ENCODE assay signal across 8 mouse cellular contexts in genomic region chr17:80944530-80945198, GRCm38 (mm10). TPM values are rescaled to one million over a fixed set of nuclear protein-coding genes. Genes with fewer than 3 reads are reported as not detected.
DNase-seq lines count a peak whose midpoint lies in the region; ATAC-seq lines count a peak whose summit lies in the region.

TSS of gene Tmem178 (plus strand) at chr17:80944632.

- H3K27me3 ChIP-seq in heart, embryonic 15.5 days: peaks cover 18% of the 10 kb centered on the region
- peaks cover 57% of the 10 kb centered on the region for H3K27me3 ChIP-seq in megakaryocyte, embryonic 14.5 days (replicated peaks)

- no peaks in the 10 kb centered on the region; the same call in 1 of the 2 replicates for H3K4me1 ChIP-seq in heart, embryonic 15.5 days (replicated peaks)
- H3K4me1 ChIP-seq in megakaryocyte, embryonic 14.5 days: peaks cover 19% of the 10 kb centered on the region

- H3K9ac ChIP-seq in heart, embryonic 15.5 days: peak within 1 kb of the TSS; percentile 55

- peak within 1 kb of the TSS; percentile 61 for H3K4me3 ChIP-seq in heart, embryonic 15.5 days
- peak within 1 kb of the TSS; percentile 86 for H3K4me3 ChIP-seq in megakaryocyte, embryonic 14.5 days (replicated peaks)

- peak; percentile 58; the same call in 1 of the 2 replicates for ATAC-seq in heart, embryonic 15.5 days (replicated peaks; ENCODE audit: insufficient number of reproducible peaks, insufficient read depth, low FRiP score, low read depth)

- H3K36me3 ChIP-seq in heart, embryonic 15.5 days: no peaks in the 10 kb centered on the region
- no peaks in the 10 kb centered on the region for H3K36me3 ChIP-seq in megakaryocyte, embryonic 14.5 days (replicated peaks; ENCODE audit: low read length)

- H3K9me3 ChIP-seq in heart, embryonic 15.5 days (replicated peaks): no peaks in the 10 kb centered on the region
- H3K9me3 ChIP-seq in megakaryocyte, embryonic 14.5 days: peaks cover 10% of the 10 kb centered on the region

- peak; percentile 12 for DNase-seq in ovary, postnatal 10 days (ENCODE audit: low spot score)
- no peak for DNase-seq in ovary, adult 18-20 months (ENCODE audit: low spot score)
- DNase-seq in cerebellum, postnatal 10 days: peak; percentile 74 to 79
- peak in 1 of 2 experiments; percentile 26 for DNase-seq in layer of hippocampus, postnatal 36 days
- DNase-seq in testis, postnatal 10 days (ENCODE audit: low spot score): peak; percentile 53
- DNase-seq in frontal cortex, postnatal 25 days (ENCODE audit: low spot score in 2 of 2): no peak

- WGBS in heart, embryonic 15.5 days: under 1% methylated on average over 65 of the region's 84 CpGs

- H3K4me2 ChIP-seq in heart, embryonic 15.5 days: peak within 1 kb of the TSS; percentile 89

- H3K27ac ChIP-seq in heart, embryonic 15.5 days: no peak within 1 kb of the TSS

RNA-seq across cellular contexts. Expression of gene Tmem178, which starts in this region (rescaled TPM):
- 5.5 TPM in 2 replicates for polyA plus RNA-seq in heart, embryonic 15.5 days (2015; fragmentation: Nextera tagmentation; extraction: Ambion mirVana)
- total RNA-seq in layer of hippocampus, postnatal 36 days (2021): 100 to 1,000 TPM; 110 to 111 TPM
- not detected in 2 replicates for polyA plus RNA-seq in megakaryocyte, embryonic 14.5 days (2012; ENCODE audit: insufficient read depth, low replicate concordance)

Comparison
In these comparisons a context has a peak if more than half of its experiments do, and no peak if none do; other contexts are left out.
1. DNase-seq: peak in ovary, postnatal 10 days (single experiment), cerebellum, postnatal 10 days (2 of 2) and testis, postnatal 10 days (single experiment); none in ovary, adult 18-20 months (single experiment) and frontal cortex, postnatal 25 days (0 of 2).